Mouse (Mus musculus) limb, embryonic 14.5 days (tissue): ENCODE measurements around the gene Myh7. TPM values are rescaled to one million over a fixed set of nuclear protein-coding genes. Genes with fewer than 3 reads are reported as not detected.
"Not testable (repeated sequence)": the region's sequence is repeated elsewhere in the genome, so short reads cannot be mapped to it uniquely, and the experiment has no call there.

Source experiments
- ATAC-seq: fragments of 200-750 bp; cut with Nextera tagmentation; 2 replicates; pipeline ENCODE4 v1.8.0; 2017; ENCODE audit warnings: low read depth, moderate number of reproducible peaks, moderate TSS enrichment; ENCODE audit not compliant: low FRiP score
- DNase-seq: peaks from one replicate; pipeline ENCODE4 v3.0.0-alpha.2; 2015; ENCODE audit warnings: low spot score
- H3K27ac ChIP-seq: fragments of 300-500 bp; sonication (generic); replicated peaks from 2 replicates; pipeline ENCODE4 v1.5.1; 2014; ENCODE audit warnings: low read depth, mild to moderate bottlenecking, low read length, moderate library complexity, mixed read lengths
- H3K27me3 ChIP-seq: fragments of 300-500 bp; sonication (generic); 2 replicates; pipeline ENCODE4 v1.6.1; 2014; ENCODE audit warnings: low read length, mixed read lengths; ENCODE audit not compliant: control insufficient read depth, insufficient read depth
- H3K36me3 ChIP-seq: fragments of 300-500 bp; sonication (generic); 2 replicates; pipeline ENCODE4 v1.6.1; 2014; ENCODE audit warnings: mild to moderate bottlenecking, low read length, moderate library complexity, mixed read lengths; ENCODE audit not compliant: control insufficient read depth, insufficient read depth
- H3K4me1 ChIP-seq: fragments of 300-500 bp; sonication (generic); 2 replicates; pipeline ENCODE4 v1.6.1; 2014; ENCODE audit warnings: antibody characterized with exemption, low read length, mixed read lengths; ENCODE audit not compliant: control insufficient read depth, insufficient read depth
- H3K4me2 ChIP-seq: fragments of 300-500 bp; sonication (generic); replicated peaks from 2 replicates; pipeline ENCODE4 v1.6.1; 2014; ENCODE audit warnings: low read depth, mild to moderate bottlenecking, low read length, moderate library complexity; ENCODE audit not compliant: severe bottlenecking
- H3K4me3 ChIP-seq: fragments of 300-500 bp; sonication (generic); replicated peaks from 2 replicates; pipeline ENCODE4 v1.5.1; 2014; ENCODE audit warnings: low read length
- H3K9ac ChIP-seq: fragments of 300-500 bp; sonication (generic); 2 replicates; pipeline ENCODE4 v1.6.1; 2014; ENCODE audit warnings: mild to moderate bottlenecking, low read depth, low read length, moderate library complexity; ENCODE audit not compliant: severe bottlenecking
- H3K9me3 ChIP-seq: fragments of 300-500 bp; sonication (generic); 2 replicates; pipeline ENCODE4 v1.6.1; 2016; ENCODE audit warnings: low read length; ENCODE audit not compliant: control insufficient read depth
- POLR2A ChIP-seq: fragments of 200-500 bp; IDR thresholded peaks from 2 replicates; pipeline ENCODE4 v1.8.0; 2012; ENCODE audit warnings: inconsistent platforms, mild to moderate bottlenecking, moderate library complexity, borderline replicate concordance; ENCODE audit not compliant: insufficient read depth, insufficient read length; ENCODE audit errors: extremely low read depth
- WGBS: fragments of 180-500 bp; shearing (Covaris S2); extraction: QIAGEN DNeasy Blood & Tissue Kit; methylation state at CpG from one replicate; pipeline ENCODE4 v1.1.7; 2014; 5-methylcytosine and 5-hydroxymethylcytosine counted together
- polyA plus RNA-seq, 2 experiments: library from polyadenylated mRNA; depleted of rRNA in 1 of 2; stranded (reverse) in 1 of 2; unstranded in 1 of 2; fragments of >200 nt; fragmentation: Nextera tagmentation in 1 of 2; extraction: Ambion mirVana in 1 of 2; gene quantifications; 2 replicates each; pipeline versions ENCODE4 v1.2.1 to v1.2.3; 2012 to 2014

Gene Myh7
- polyA plus RNA-seq, 2 experiments: 55.3 to 59.8 TPM

DNA sequence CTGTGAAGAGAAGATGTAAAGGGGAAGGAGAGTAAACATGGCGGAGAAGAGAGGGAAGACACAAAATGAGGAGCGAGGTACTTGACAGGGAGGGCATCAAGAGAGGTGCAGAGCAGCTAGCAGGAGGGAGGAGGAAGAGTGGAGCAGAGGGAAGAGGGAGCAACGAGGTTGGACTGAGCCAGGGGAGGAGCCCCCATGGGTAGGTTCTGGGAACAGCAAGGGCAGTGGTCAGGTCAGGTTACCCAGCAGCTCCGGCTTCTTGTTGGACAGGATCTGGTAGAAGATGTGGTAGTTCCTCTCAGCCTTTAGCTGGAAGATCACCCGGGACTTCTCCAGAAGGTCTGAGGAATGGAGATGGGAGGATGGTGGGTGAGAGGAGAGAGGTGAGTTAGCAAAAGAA lies 32.9 kb downstream of the Myh7 start:
- 71% methylated on average over 5 of the region's 5 CpGs for whole genome bisulfite sequencing
- H3K4me1 ChIP-seq: no peaks in the 10 kb centered on the region
- no peaks in the 10 kb centered on the region for H3K27me3 ChIP-seq
- H3K27ac ChIP-seq: no peak overlapping the region
- no peak overlapping the region for H3K9ac ChIP-seq
- DNase-seq (no peak), ATAC-seq (no peak)
- TF ChIP-seq POLR2A: no peak
- H3K4me3 ChIP-seq: no peak overlapping the region
- H3K9me3 ChIP-seq: no peaks in the 10 kb centered on the region
- H3K36me3 ChIP-seq: no peaks in the 10 kb centered on the region
- no peak overlapping the region for H3K4me2 ChIP-seq

DNA sequence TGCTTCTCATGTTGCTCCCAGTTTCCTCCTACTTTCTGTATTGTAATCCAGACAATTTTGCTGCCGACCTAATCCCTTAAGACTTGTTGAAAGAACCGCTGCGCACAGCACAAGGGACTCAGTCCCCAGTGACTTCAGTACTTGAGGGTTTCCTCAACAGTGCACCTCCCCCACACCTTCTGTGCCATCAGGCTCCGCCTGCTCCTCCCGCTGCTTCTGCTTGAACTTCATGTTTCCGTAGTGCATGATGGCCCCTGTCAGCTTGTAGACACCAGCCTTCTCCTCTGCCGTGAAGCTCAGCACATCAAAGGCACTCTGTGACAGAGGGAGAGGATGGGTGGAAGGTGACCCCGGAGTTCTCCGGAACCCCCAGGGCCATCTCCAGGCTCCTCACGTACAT lies 33.7 kb downstream of the Myh7 start:
- H3K9ac ChIP-seq: no peak overlapping the region
- H3K36me3 ChIP-seq: no peaks in the 10 kb centered on the region
- H3K9me3 ChIP-seq: no peaks in the 10 kb centered on the region
- H3K4me1 ChIP-seq: no peaks in the 10 kb centered on the region
- no peak overlapping the region for H3K4me3 ChIP-seq
- ATAC-seq (no peak), DNase-seq (no peak)
- no peak overlapping the region for H3K4me2 ChIP-seq
- WGBS: 65% methylated on average over 10 of the region's 10 CpGs
- H3K27ac ChIP-seq: no peak overlapping the region
- H3K27me3 ChIP-seq: no peaks in the 10 kb centered on the region
- no peak for TF ChIP-seq POLR2A

DNA sequence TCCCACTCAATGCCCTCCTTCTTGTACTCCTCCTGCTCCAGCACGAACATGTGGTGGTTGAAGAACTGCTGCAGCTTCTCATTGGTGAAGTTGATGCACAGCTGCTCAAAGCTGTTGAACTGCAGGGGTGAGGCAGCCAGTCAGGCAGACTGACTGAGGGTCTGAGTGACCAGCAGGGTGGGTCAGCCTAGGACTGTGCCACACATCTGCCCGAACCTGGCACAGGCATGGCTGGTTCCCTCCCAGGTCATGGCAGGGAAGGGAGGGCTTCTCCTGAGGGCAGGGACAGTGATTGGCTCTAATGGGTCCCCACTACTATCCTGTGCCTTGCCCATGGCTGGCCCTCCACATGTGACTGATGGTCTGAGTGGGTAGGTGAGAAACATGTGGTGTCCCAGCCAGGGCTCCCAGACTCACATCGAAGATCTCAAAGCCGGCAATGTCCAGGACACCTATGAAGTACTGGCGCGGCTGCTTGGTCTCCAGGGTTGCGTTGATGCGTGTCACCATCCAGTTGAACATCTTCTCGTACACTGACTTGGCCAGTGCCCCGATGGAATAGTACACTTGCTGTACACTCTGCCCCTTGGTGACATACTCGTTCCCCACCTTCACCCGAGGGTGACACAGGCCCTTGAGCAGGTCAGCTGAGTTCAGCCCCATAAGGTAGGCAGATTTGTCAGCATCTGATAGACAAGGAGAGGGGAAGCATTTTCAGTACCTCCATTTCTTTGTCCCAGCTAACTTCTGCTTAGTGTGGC lies 34.4 kb downstream of the Myh7 start:
- not testable (repeated sequence) for H3K27me3 ChIP-seq, H3K4me2 ChIP-seq, H3K9ac ChIP-seq, H3K4me1 ChIP-seq, H3K27ac ChIP-seq, ATAC-seq, DNase-seq, H3K36me3 ChIP-seq, H3K4me3 ChIP-seq, H3K9me3 ChIP-seq
- WGBS: 90% methylated on average over 11 of the region's 12 CpGs

- Histone ChIP-seq H3K4me1 (no peaks in the 10 kb centered on the region), H3K9me3 (no peaks in the 10 kb centered on the region), H3K4me3 (no peak overlapping the region), H3K27ac (no peak overlapping the region), H3K4me2 (no peak overlapping the region), H3K36me3 (no peaks in the 10 kb centered on the region), H3K9ac (no peak overlapping the region), H3K27me3 (no peaks in the 10 kb centered on the region)
- WGBS: 90% methylated on average over 3 of the region's 3 CpGs
- no peak for ATAC-seq
- no peak for DNase-seq
- no peak for TF ChIP-seq POLR2A
Observed at GRCm38 (mm10) chr14:54959197-54959596, 35.2 kb downstream of the Myh7 start.

GRCm38 (mm10) chr14:54958503-54958902 lies 35.9 kb downstream of the Myh7 start:
- no peak for ATAC-seq

More at GRCm38 (mm10) chr14:54958503-54958902, 35.9 kb downstream of the Myh7 start:
- H3K27ac ChIP-seq: no peak overlapping the region
- no peak overlapping the region for H3K9ac ChIP-seq
- no peak overlapping the region for H3K4me3 ChIP-seq
- no peak for TF ChIP-seq POLR2A
- H3K27me3 ChIP-seq: no peaks in the 10 kb centered on the region
- 92% methylated on average over 4 of the region's 4 CpGs for WGBS
- no peaks in the 10 kb centered on the region for H3K9me3 ChIP-seq
- no peak for DNase-seq
- no peaks in the 10 kb centered on the region for H3K4me1 ChIP-seq
- no peaks in the 10 kb centered on the region for H3K36me3 ChIP-seq
- H3K4me2 ChIP-seq: no peak overlapping the region
